Mouse (Mus musculus): ENCODE data around the gene Retreg3.

Gene Retreg3

DNA sequence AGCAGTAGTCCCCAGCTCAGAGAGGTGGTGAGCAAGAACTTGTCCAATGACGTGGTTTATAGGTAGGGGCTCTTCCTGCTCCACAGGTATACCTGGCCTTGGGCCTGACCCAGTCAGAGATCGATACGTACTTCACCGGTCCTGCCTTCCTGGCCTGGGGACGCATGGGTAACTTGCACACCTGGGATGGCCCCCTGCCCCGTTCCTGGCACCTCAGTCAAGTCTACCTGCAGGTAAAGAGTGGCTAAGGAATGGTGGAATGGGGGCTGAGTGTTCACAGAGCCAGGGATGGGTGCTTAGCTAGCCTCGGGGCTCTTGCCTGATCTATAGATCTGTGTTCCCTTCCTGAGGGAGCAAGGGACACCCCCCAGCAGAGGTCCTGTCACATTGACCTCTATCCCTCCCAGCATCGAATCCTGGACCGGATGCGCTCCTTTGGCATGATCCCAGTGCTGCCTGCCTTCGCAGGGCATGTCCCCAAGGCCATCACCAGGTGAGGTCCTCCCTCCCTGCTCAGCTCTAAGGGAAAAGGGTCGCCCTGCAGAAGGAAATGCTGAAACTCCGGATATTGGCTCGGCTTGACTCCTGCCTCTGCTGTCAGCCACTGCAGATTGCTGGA lies 47.8 kb downstream of the Retreg3 start:
- no peak for DNase-seq

DNA sequence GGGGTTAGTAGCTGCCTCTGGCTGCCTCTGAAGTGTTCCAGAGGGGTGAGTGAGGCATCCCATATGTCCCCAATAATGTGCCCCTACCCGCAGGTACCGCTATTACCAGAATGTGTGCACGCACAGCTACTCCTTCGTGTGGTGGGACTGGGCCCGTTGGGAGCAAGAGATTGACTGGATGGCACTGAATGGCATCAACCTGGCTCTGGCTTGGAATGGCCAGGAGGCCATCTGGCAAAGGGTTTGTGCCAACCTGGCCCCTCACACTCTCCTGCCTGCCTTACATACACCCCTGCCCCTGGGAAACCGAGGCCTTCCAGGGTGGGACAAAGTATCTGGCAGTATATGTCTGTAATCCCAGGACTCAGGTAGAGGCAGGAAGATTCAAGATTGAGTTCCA lies 48.7 kb downstream of the Retreg3 start:
- DNase-seq, result no peak

DNA sequence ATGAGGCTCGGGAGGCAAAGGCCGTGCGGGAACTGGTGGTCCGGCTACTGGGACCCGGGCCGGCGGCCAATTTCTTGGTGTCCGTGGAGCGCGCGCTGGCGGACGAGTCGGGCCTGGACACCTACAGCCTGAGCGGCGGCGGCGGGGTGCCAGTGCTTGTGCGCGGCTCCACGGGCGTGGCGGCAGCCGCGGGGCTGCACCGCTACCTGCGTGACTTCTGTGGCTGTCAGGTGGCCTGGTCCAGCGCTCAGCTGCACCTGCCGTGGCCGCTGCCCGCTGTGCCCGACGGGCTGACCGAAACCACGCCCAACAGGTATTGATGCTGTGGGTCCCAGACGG lies 49.5 kb downstream of the Retreg3 start:
- no peak for DNase-seq

GRCm38 (mm10) chr11:101069391-101070188 lies 50.1 kb downstream of the Retreg3 start, which contains the start of gene Naglu:
Gene Naglu, plus strand, starts transcription at chr11:101070012.
- peak; percentile 96 to 99 for DNase-seq

GRCm38 (mm10) chr11:101066549-101067412 lies 52.9 kb downstream of the Retreg3 start:
- DNase-seq, result peak; percentile 88 to 90

GRCm38 (mm10) chr11:101065002-101065401 lies 54.7 kb downstream of the Retreg3 start:
- no peak for DNase-seq

DNA sequence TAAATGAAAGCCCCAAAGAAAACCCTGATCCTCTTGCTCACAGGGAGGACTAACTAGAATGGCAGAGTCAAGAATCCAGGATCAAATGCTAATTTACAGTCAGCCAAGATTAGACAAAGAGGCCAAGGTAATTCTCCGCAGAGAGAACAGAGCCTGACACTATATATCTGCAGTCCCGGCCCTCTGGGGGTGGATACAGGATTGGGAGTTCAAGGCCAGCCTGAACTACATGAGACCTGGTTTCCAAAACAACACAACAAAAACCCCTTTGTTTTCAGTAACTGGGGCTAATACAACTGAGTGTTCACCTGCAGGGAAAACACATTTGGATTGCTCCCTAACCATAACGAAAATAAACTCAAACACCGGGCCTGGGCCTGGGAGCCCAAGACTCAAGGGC lies 55.2 kb downstream of the Retreg3 start:
- no peak for DNase-seq

DNA sequence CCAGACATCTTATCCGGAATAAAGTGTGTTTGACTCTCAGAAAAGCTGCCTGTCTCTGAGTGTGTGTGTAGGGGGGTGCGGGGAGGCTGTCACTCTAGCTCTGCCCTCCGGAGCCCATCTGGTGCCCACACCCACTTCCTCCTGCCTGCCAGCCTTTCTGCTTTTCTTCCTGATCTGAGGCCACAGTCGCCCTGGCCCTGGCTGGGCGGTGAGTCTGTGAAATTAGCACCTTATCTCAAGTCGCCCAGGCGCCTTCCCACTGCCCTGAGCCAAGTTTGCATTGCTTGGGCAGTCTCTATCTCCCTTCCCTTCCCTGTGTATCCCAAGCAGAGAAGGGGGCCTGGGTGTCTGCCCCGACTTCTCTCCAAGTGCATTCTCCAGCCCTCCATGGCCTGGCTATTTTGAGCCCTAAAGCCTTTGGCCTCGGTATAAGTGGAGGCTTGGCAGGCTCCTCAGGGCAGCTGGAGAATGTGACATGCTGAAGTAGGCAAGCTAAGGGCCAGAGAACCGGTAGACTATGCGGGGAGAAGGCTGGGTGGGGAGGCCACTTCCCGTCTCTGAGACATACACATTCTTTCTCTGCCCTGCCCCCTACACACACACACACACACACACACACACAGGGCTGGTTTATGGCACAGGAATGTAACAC lies 55.9 kb downstream of the Retreg3 start:
- peak; percentile 65 to 70 for DNase-seq

GRCm38 (mm10) chr11:101062971-101063675 lies 56.6 kb downstream of the Retreg3 start:
- DNase-seq, result no peak

DNA sequence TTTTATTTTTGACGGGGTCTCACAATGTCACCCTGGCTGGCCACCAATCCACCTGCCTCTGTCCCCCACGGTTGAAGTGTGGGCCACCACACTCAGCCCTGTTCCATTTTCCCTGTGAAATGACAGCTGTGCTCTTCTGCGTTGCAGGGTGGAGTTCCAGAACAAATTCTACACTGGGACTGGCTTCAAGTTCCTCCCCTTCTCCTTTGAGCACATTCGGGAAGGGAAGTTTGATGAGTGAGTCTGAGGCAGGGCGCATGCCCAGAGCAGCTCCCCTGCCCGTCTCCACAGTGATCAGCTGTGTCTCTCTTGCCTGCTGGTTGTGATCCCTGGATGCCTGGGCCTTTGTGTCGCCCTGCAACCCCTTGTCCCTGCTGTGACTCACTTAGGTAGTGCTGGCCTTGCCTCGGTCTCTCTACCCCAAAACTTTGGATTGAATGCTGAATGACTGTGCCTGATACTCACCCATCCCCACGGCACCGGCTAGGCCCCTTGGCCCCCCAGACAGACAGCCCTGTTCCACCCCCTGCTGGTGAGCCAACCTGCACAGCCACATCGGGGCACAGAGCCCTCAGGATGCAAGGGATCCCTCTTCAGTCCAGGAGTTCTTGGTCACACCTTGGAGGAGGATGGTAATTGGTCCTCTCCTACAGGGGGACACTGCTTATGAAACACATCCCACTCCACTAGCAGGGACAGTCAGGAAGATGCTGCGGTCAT lies 57.4 kb downstream of the Retreg3 start:
- no peak for DNase-seq

GRCm38 (mm10) chr11:101061049-101061448 lies 58.6 kb downstream of the Retreg3 start:
- no peak for DNase-seq

GRCm38 (mm10) chr11:101060126-101060525 lies 59.6 kb downstream of the Retreg3 start:
- DNase-seq, result peak; percentile 65 to 66

- DNase-seq, result no peak
Observed at GRCm38 (mm10) chr11:101059473-101059872, 60.2 kb downstream of the Retreg3 start.

DNA sequence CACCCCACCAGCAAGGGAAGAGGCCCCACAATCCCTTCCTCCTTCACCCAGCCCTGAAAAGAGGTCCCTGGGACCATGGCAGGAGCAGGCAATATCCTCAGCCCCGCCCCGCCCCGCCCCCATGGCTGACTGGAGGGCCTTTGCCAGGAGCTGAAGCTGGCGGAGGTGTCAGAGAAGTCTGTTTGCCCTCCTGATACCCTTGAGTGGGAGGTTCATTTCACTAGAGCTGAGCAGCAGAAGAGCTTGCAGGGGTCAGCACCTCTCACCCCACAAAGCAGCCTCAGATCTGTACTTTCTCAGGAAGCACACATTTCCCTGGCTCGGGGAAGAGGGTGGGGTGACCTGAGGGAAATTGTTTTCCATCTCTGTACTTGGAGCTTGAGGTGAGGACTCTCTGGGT lies 61.0 kb downstream of the Retreg3 start:
- no peak for DNase-seq

- peak; percentile 92 to 93 for DNase-seq
Observed at GRCm38 (mm10) chr11:101057860-101058259, 61.8 kb downstream of the Retreg3 start.

DNA sequence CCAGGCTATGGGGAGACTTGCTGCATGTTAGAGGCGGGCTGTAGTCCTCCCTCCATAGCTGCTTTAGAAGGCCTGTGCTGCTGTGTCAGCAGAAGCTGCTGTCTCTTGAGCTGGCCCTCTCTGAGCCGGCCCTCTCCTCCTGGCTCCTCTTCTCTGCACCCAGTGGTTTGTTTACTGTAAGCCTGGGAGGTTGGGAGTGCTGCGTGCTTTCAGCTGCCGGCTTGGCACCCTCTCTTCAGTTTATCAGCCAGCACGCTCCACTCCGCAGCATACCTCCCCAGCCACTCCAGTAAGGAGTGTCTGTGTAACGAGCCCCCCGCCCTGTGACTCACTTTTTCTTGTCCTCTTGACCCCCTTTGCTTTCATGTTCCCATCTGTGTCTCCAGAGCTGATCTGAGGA lies 62.8 kb downstream of the Retreg3 start:
- no peak for DNase-seq

DNA sequence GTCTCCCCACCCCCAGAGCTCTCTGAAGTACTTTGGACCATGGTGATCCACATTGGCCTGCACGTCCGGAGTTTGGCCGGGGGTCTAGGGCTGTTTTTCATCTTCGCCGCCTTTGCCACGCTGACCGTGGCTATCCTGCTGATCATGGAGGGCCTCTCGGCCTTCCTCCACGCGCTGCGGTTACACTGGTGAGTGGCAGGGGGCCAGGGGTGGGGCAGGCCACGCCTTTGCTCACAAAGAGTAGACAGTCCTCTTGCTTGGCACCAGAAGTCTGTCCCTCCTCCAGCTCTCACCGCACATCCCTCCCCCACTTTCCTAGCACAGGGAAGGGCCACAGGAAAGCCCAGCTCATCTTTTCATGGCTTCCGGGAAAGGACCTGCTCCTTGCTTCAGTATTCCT lies 64.3 kb downstream of the Retreg3 start:
- DNase-seq, result peak in 1 of 2 experiments; percentile 11

- no peak for DNase-seq
Observed at GRCm38 (mm10) chr11:101053974-101054373, 65.7 kb downstream of the Retreg3 start.

DNA sequence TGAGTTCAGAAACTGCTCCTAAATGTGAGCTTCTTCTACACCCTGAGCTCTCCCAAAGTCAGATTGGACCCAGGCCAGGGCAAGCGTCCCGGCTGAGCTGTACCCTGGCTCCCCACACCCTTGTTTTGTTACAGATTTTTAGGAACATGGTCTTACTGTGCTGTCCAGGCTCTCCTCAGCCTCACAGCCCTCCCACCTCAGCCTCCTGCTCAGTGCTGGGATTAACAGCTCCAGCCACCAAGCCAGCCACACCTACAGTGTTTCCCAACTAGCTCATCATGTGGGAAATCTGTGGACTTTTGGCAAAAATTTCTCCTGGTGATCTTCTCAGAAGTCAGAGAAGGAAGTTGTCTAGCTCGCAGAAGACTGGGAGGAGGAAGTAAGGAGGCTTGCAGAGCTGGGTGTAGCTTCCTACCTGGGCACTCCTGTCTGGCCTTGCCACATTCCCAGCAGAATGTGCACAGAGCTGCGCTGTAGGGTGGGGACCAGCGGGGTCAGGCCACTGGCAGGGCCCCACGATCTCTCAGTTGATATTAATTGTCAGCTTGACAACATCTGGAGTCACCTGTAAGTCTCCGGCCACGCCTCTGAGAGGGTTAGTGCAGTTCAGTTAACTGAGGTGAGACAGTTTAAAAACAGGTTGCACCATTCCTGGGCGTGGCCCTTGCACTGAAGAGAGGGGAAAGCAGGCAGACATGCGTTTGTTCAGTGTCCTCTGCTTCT lies 66.8 kb downstream of the Retreg3 start:
- peak in 1 of 2 experiments; percentile 12 for DNase-seq

DNA sequence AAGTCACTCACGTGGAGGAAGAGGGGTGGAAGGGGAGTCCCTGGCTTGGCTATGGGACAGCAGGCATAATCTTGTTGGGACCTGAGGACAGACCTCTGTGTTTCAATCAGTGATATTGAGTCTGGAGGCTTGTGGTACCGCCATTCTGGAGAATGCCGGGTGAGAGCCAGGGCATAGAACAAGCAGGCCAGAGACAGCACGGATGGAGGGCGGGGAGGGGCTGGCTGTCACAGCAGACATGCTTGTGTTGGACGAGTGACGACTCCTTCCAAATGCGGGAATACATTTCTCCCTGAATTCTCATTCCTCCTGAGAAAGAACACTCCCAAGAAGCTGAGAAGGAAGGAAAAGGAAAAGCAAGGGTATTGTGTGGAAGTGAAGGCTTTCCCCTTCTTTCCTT lies 68.1 kb downstream of the Retreg3 start:
- DNase-seq, result peak in 1 of 2 experiments; percentile 48

DNA sequence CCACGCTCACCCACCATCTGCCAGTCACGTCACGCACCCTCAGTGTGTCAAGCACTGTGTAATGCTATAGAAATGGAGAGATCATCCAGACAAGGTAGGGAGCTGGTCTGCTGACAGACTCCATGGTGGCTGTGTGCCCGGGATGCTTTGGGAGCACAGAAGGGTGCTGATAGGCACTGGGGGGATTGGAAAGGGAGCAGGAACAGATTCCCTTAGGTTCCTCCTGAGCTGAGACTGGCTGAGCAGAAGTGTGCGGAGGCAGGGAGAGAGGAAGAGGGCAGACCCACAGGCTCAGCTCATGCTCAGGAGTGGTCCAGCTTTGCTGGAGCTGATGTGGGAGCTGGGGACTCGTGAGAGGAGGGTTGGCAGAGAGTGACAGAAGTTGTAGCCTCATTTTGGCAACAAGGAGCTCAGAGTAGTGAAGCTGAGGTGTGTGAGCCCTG lies 68.6 kb downstream of the Retreg3 start:
- peak; percentile 59 to 60 for DNase-seq
